Mouse (Mus musculus) midbrain, embryonic 14.5 days (tissue): ENCODE results near the gene Retsat. TPM values are rescaled to one million over a fixed set of nuclear protein-coding genes. Genes with fewer than 3 reads are reported as not detected.

Source experiments
- ATAC-seq: fragments of 200-750 bp; cut with Nextera tagmentation; 2 replicates; pipeline ENCODE4 v1.8.0; 2017; ENCODE audit warnings: moderate number of reproducible peaks, moderate library complexity; ENCODE audit not compliant: low FRiP score, low TSS enrichment
- DNase-seq: peaks from one replicate; pipeline ENCODE4 v3.0.0-alpha.2; 2015
- H3K27ac ChIP-seq: fragments of 300-500 bp; sonication (generic); replicated peaks from 2 replicates; pipeline ENCODE4 v1.5.1; 2014; ENCODE audit warnings: mild to moderate bottlenecking, low read depth, low read length, moderate library complexity
- H3K27me3 ChIP-seq: fragments of 300-500 bp; sonication (generic); 2 replicates; pipeline ENCODE4 v1.6.1; 2014; ENCODE audit warnings: low read length, control low read depth, mixed read lengths; ENCODE audit not compliant: control insufficient read depth, insufficient read depth
- H3K36me3 ChIP-seq: fragments of 300-500 bp; sonication (generic); 2 replicates; pipeline ENCODE4 v1.6.1; 2014; ENCODE audit warnings: low read length, control low read depth; ENCODE audit not compliant: control insufficient read depth, insufficient read depth
- H3K4me1 ChIP-seq: fragments of 300-500 bp; sonication (generic); 2 replicates; pipeline ENCODE4 v1.6.1; 2014; ENCODE audit warnings: mild to moderate bottlenecking, antibody characterized with exemption, low read length, control low read depth; ENCODE audit not compliant: control insufficient read depth, insufficient read depth
- H3K4me2 ChIP-seq: fragments of 300-500 bp; sonication (generic); 2 replicates; pipeline ENCODE4 v1.6.1; 2014; ENCODE audit warnings: mild to moderate bottlenecking, low read length, moderate library complexity
- H3K4me3 ChIP-seq: fragments of 300-500 bp; sonication (generic); replicated peaks from 2 replicates; pipeline ENCODE4 v1.5.1; 2014; ENCODE audit warnings: low read depth, low read length
- H3K9ac ChIP-seq: fragments of 300-500 bp; sonication (generic); replicated peaks from 2 replicates; pipeline ENCODE4 v1.6.1; 2014; ENCODE audit warnings: mild to moderate bottlenecking, low read length, moderate library complexity
- H3K9me3 ChIP-seq: fragments of 300-500 bp; sonication (generic); 2 replicates; pipeline ENCODE4 v1.6.1; 2016; ENCODE audit warnings: low read length, control low read depth, mixed read lengths; ENCODE audit not compliant: control insufficient read depth
- WGBS: fragments of 180-500 bp; shearing (Covaris S2); extraction: QIAGEN DNeasy Blood & Tissue Kit; methylation state at CpG from one replicate; pipeline ENCODE4 v1.1.7; 2014; 5-methylcytosine and 5-hydroxymethylcytosine counted together
- polyA plus RNA-seq: library from polyadenylated mRNA; unstranded; fragments of >200 nt; fragmentation: Nextera tagmentation; extraction: Ambion mirVana; gene quantifications from 2 replicates; pipeline ENCODE4 v1.2.1, GENCODE M21; 2014

Retsat gene
- polyA plus RNA-seq, 1 experiment from 2014 or later: 5.1 TPM

DNA sequence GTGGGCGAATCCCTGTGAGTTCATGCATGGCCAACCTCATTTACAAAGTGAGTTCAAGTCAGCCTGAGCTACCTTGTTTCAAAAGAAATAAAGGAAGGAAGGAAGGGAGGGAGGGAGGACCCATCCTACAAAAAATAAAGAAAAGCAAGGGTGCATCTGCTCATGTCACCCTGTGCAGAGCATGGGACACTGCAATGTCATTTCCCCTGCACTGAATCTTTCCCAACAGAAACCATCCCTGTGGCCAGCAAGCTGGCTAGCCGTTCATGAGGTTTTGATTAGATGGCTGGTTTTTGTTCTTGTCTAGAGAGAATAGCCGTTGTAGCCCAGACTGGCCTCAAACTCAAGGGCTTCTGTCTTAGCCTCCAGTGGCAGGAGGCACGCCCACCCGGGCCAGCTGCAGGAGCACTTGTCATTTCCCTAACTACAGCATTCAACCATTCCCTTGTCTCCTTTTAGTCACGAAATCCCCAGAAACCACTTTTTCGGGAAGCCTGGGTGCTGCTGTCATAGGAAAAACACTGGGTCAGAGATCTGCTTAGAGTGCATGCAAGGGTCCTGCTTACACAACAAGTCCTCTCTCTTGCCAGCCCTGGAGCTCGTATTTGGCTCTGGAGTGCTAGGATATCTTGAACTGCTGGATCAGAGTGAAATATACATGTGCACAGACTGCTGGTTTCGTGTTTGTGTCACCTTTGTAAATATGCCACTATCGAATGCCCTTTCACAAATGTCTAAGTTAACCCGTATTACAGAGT is 16.5 kb upstream of the Retsat start:
- Histone ChIP-seq H3K4me2 (no peak overlapping the region), H3K9ac (no peak overlapping the region), H3K4me1 (no peaks in the 10 kb centered on the region), H3K36me3 (peaks cover 28% of the 10 kb centered on the region; the same call in 1 of the 2 replicates), H3K27me3 (no peaks in the 10 kb centered on the region), H3K9me3 (no peaks in the 10 kb centered on the region), H3K27ac (no peak overlapping the region), H3K4me3 (no peak overlapping the region)
- no peak for ATAC-seq
- WGBS: 73% methylated on average over 11 of the region's 11 CpGs
- DNase-seq: no peak

DNA sequence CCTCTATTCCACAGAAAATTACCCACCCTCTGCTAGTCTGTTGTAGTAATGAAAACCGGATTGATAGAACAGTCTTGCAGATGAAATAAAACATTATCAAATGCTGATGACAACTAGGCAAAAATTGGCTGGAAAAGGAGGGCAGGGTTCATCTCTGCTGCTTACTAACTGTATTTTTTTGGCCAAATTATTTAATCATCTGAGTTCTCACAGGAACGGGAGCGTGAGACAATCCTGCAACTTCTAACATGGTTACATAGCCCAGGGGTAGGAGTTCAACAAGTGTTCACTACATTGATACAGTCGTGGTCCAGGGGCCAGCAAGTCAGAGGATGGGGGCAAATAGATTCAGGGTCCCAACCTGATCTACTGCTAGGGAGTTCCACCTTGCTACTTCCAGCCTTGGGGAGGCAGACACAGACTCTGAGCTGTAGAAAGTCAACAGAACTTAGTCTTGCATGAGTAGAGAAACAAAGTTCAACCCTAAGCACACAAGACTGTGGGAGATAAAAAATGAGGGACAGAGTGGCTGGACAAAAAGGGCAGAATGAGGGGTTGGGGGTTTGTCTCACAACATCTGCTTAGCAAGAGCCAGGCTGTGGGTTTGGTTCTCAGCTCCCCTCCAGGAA is 14.9 kb upstream of the Retsat start:
- Histone ChIP-seq H3K36me3 (peaks cover 22% of the 10 kb centered on the region; the same call in 1 of the 2 replicates), H3K9ac (no peak overlapping the region), H3K4me3 (no peak overlapping the region), H3K27me3 (no peaks in the 10 kb centered on the region), H3K4me1 (no peaks in the 10 kb centered on the region), H3K4me2 (no peak overlapping the region), H3K9me3 (no peaks in the 10 kb centered on the region), H3K27ac (no peak overlapping the region)
- DNase-seq (no peak), ATAC-seq (no peak)
- 90% methylated on average over 4 of the region's 4 CpGs for WGBS

DNA sequence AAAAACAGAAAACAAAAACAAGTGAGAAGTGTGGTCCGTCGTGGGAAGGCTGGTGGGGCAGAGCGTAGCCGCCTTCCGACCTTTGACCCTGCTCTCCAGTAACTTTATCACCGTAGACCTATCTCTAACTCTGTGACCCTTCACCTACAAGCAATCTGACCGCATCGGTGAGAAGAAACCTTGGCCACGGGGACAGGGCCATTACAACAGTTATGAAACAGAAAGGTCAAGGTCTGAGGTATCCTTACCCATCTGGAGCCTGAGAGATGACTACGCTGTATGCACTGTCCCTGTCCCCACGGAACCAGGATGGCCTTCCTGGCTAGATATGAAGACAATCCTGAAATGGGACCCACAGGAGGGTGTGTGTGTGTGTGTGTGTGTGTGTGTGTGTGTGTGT is 14.1 kb upstream of the Retsat start:
- no peak overlapping the region for H3K4me2 ChIP-seq
- H3K9ac ChIP-seq: no peak overlapping the region
- no peaks in the 10 kb centered on the region for H3K27me3 ChIP-seq
- no peak overlapping the region for H3K4me3 ChIP-seq
- DNase-seq (no peak), ATAC-seq (no peak)
- no peak overlapping the region for H3K27ac ChIP-seq
- WGBS: 92% methylated on average over 11 of the region's 11 CpGs
- H3K4me1 ChIP-seq: no peaks in the 10 kb centered on the region
- peaks cover 14% of the 10 kb centered on the region; the same call in 1 of the 2 replicates for H3K36me3 ChIP-seq
- no peaks in the 10 kb centered on the region for H3K9me3 ChIP-seq

DNA sequence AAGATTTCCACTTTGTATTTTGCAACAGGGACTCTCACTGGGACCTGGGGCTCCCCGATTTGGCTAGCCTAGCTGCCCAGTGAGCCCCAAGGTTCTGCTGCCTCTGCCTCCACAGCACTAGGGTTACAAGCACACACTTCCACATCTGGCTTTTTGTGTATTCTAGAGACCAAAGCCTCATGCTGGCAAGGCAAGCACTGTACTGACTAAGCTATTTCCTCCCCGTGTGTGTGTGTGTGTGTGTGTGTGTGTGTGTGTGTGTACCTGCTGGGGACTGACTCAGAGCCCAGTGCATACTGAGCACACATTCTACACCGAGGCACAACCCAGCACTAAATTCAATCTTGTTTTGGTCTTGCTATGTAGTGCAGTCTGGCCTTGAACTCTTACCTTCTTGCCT is 11.6 kb upstream of the Retsat start:
- WGBS: 84% methylated on average over 3 of the region's 3 CpGs

DNA sequence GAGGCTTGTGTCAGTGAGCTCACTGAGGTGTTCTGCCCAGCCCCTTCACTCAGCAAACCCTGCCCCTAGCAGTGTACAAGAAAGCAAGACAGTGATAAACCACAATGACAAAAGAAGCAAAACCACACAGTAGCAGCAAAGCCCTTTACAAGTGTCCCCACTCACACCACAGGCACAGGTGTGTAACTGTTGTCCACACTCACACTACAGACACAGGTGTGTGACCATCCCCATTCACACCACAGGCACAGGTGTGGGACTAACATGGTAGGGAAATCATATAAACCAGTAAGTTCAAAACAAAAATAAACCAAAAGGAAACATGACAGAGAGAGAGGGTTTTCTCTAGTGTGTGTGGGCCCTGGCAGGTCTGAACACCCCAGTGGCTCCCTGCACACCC is 10.0 kb upstream of the Retsat start:
- H3K4me2 ChIP-seq: no peak overlapping the region
- H3K4me1 ChIP-seq: no peaks in the 10 kb centered on the region
- H3K27ac ChIP-seq: no peak overlapping the region
- no peaks in the 10 kb centered on the region for H3K27me3 ChIP-seq
- DNase-seq (no peak), ATAC-seq (no peak)
- no peak overlapping the region for H3K4me3 ChIP-seq
- H3K9me3 ChIP-seq: no peaks in the 10 kb centered on the region
- no peak overlapping the region for H3K9ac ChIP-seq
- H3K36me3 ChIP-seq: peaks cover 8% of the 10 kb centered on the region; the same call in 1 of the 2 replicates

More for the DNA sequence above, 11.6 kb upstream of the Retsat start:
- no peak overlapping the region for H3K4me2 ChIP-seq
- H3K4me1 ChIP-seq: no peaks in the 10 kb centered on the region
- peaks cover 8% of the 10 kb centered on the region; the same call in 1 of the 2 replicates for H3K36me3 ChIP-seq
- ATAC-seq: no peak
- H3K27me3 ChIP-seq: no peaks in the 10 kb centered on the region
- no peaks in the 10 kb centered on the region for H3K9me3 ChIP-seq
- DNase-seq: no peak
- H3K27ac ChIP-seq: no peak overlapping the region
- H3K4me3 ChIP-seq: no peak overlapping the region
- H3K9ac ChIP-seq: no peak overlapping the region

DNA sequence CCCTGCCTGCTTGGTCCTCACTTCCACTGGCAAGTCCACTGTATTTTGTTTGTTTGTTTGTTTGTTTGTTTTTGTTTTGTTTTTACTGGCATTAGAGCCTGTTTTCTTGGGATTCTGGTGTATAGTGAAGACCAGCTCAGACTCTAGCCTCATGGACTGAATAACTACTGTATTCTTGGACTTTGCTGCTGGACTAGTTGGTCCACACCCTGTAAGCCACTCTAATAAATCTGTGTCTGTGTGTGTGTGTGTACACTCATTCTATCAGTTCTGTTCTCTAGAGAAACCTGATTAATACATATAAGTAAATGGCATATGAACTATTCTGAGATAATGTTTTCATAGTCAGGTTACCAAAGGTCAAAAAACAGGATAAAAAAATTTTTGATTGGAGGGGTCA is 8.2 kb upstream of the Retsat start:
- Histone ChIP-seq H3K4me3 (no peak overlapping the region), H3K4me1 (no peaks in the 10 kb centered on the region), H3K27ac (no peak overlapping the region), H3K9me3 (no peaks in the 10 kb centered on the region), H3K4me2 (no peak overlapping the region), H3K9ac (no peak overlapping the region), H3K36me3 (peaks cover 6% of the 10 kb centered on the region; the same call in 1 of the 2 replicates), H3K27me3 (no peaks in the 10 kb centered on the region)
- ATAC-seq (no peak), DNase-seq (no peak)

DNA sequence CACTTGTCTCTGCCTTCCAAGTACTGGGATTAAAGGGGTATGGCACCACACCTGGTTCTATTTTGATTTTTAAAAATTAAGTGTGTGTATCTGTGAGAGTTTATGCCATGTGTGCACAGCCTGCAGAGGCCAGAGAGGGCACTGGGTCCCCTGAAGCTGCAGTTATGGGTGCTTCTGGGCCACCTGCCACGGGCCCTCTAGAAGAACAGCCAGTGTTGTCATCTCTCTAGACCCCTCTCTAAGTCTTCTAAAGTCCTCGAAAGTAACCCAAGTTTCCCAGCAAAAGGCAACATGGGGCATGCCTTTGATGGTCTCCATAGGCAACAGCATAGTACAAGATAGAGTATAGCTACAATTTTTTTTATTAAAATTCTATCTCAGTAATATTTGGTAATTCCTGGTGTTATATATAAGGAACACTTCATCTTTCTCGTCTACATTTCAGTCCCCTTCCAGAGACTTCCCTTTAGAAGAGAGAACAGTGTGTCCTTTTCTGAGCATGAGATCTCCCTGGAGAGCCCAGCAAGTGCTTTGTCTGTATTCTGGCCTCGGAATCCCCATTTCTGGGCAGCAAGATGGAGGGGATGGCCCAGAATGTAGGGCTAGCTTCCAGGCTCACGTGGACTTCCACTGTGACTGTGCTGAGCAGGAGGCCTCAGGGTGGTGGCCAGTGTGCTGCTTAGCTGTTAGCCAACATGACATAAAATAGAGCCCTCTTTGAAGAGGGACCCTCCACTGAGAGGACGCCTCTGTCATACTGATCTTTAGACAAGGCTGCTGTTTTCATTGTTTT is 5.1 kb upstream of the Retsat start:
- DNase-seq (no peak), ATAC-seq (no peak)
- H3K9ac ChIP-seq: no peak overlapping the region
- WGBS: 83% methylated on average over 6 of the region's 6 CpGs
- H3K27me3 ChIP-seq: no peaks in the 10 kb centered on the region
- no peaks in the 10 kb centered on the region for H3K9me3 ChIP-seq
- H3K4me2 ChIP-seq: no peak overlapping the region
- H3K36me3 ChIP-seq: no peaks in the 10 kb centered on the region
- no peak overlapping the region for H3K4me3 ChIP-seq
- H3K27ac ChIP-seq: no peak overlapping the region
- peaks cover 8% of the 10 kb centered on the region; the same call in 1 of the 2 replicates for H3K4me1 ChIP-seq

DNA sequence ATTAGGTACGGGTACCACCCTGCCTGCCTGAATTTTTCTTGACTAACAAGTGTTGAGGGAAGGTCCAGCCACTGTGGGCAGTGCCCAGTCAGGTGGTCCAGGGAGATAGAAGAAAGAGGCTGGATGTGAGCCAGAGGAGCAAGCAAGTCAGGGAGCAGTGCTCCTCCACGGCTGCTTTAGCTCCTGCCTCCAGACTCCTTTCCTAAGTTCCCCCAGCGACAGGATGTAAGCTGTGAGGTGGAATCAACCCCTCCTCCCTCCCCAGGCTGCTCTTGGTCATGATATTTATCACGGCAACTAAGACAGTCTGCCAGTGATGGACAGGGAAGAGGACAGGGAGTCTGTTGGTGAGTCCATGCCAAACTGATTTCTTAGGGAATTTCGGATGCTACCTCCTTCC is 4.4 kb upstream of the Retsat start:
- no peak for DNase-seq
- H3K36me3 ChIP-seq: no peaks in the 10 kb centered on the region
- 73% methylated on average over 5 of the region's 5 CpGs for WGBS

More for the DNA sequence above, 4.4 kb upstream of the Retsat start:
- peaks cover 12% of the 10 kb centered on the region; the same call in 1 of the 2 replicates for H3K4me1 ChIP-seq
- no peak overlapping the region for H3K4me3 ChIP-seq
- H3K27me3 ChIP-seq: no peaks in the 10 kb centered on the region
- H3K9ac ChIP-seq: no peak overlapping the region
- ATAC-seq: no peak
- no peaks in the 10 kb centered on the region for H3K9me3 ChIP-seq
- H3K27ac ChIP-seq: no peak overlapping the region
- no peak overlapping the region for H3K4me2 ChIP-seq
